Mouse (Mus musculus) small intestine, adult 2 months (tissue): Measurements from ENCODE around the gene Olfr1312.

ENCODE experiments used
- CTCF ChIP-seq: fragments of 200-500 bp; IDR thresholded peaks from 2 replicates; pipeline ENCODE4 v1.5.1; 2012; ENCODE audit warnings: low read depth, mild to moderate bottlenecking, control low read depth, inconsistent platforms, low read length, moderate library complexity, mixed read lengths; ENCODE audit not compliant: insufficient replicate concordance, insufficient read length; ENCODE audit errors: extremely low read depth
- POLR2A ChIP-seq: fragments of 200-500 bp; IDR thresholded peaks from 2 replicates; pipeline ENCODE4 v1.6.1; 2012; ENCODE audit warnings: low read depth, mild to moderate bottlenecking, control low read depth, inconsistent platforms, low read length, moderate library complexity

- TF ChIP-seq CTCF = no peak
- TF ChIP-seq POLR2A = no peak
Measured at GRCm38 (mm10) chr2:111990181-111990580, 59.9 kb downstream of the Olfr1312 start, which contains the start of gene Olfr1309.
